Mouse (Mus musculus) ES-E14 (cell line): Measurements from ENCODE around the gene Dcaf5. TPM values are rescaled to one million over a fixed set of nuclear protein-coding genes. Genes with fewer than 3 reads are reported as not detected.

Source experiments
- DNase-seq: peaks from one replicate; pipeline ENCODE4 v3.0.0-alpha.2; 2013; ENCODE audit warnings: low read depth, low spot score
- H3K27ac ChIP-seq: 2 replicates; pipeline ENCODE4 v1.5.1; 2012; ENCODE audit warnings: low read depth, mild to moderate bottlenecking, low read length, moderate library complexity, mixed read lengths; ENCODE audit not compliant: poor library complexity, insufficient read depth, severe bottlenecking
- H3K36me3 ChIP-seq: 2 replicates; pipeline ENCODE4 v1.6.1; 2012; ENCODE audit warnings: mild to moderate bottlenecking, low read length, moderate library complexity, mixed read lengths; ENCODE audit not compliant: control insufficient read depth, poor library complexity, insufficient read depth, severe bottlenecking
- H3K4me1 ChIP-seq, 2 experiments: fragments of 150-350 bp in 1 of 2; sonication (generic) in 1 of 2; 2 replicates each; pipeline ENCODE4 v1.6.1; 2012; ENCODE audit warnings: low read length in 2 of 2, mild to moderate bottlenecking in 1 of 2, mixed read lengths in 1 of 2; ENCODE audit not compliant: control insufficient read depth in 2 of 2, insufficient read depth in 2 of 2, poor library complexity in 1 of 2
- H3K4me3 ChIP-seq, 2 experiments: fragments of 150-350 bp in 1 of 2; sonication (generic) in 1 of 2; 2 replicates each; pipeline ENCODE4 v1.5.1; 2012; ENCODE audit warnings: low read length in 2 of 2, low read depth in 1 of 2, mild to moderate bottlenecking in 1 of 2, mixed read lengths in 1 of 2; ENCODE audit not compliant: insufficient read depth in 1 of 2, poor library complexity in 1 of 2, severe bottlenecking in 1 of 2
- H3K9ac ChIP-seq: 2 replicates; pipeline ENCODE4 v1.6.1; 2012; ENCODE audit warnings: low read depth, mild to moderate bottlenecking, low read length, mixed read lengths; ENCODE audit not compliant: poor library complexity, insufficient read depth, severe bottlenecking
- H3K9me3 ChIP-seq: fragments of 150-350 bp; sonication (generic); 2 replicates; pipeline ENCODE4 v1.6.1; 2012; ENCODE audit warnings: low read depth, mild to moderate bottlenecking, low read length; ENCODE audit not compliant: control insufficient read depth, insufficient read depth
- CHD2 ChIP-seq: IDR thresholded peaks from 2 replicates; pipeline ENCODE4 v1.6.1; 2014; ENCODE audit warnings: mild to moderate bottlenecking, low read depth, low read length, inconsistent platforms
- HCFC1 ChIP-seq: IDR thresholded peaks from 2 replicates; pipeline ENCODE4 v1.6.1; 2012; ENCODE audit warnings: low read length, inconsistent platforms, borderline replicate concordance; ENCODE audit not compliant: insufficient read depth
- MAFK ChIP-seq: IDR thresholded peaks from 2 replicates; pipeline ENCODE4 v1.6.1; 2014; ENCODE audit warnings: mild to moderate bottlenecking, low read depth, low read length, inconsistent platforms; ENCODE audit not compliant: insufficient read depth
- ZC3H11A ChIP-seq: IDR thresholded peaks from 2 replicates; pipeline ENCODE4 v1.6.1; 2012; ENCODE audit warnings: low read depth, mild to moderate bottlenecking, inconsistent platforms, low read length, borderline replicate concordance
- ZNF384 ChIP-seq: IDR thresholded peaks from 2 replicates; pipeline ENCODE4 v1.6.1; 2012; ENCODE audit warnings: low read depth, low read length, inconsistent platforms
- in situ Hi-C, 2 experiments: fragments of 600-800 bp; cut with MboI; formaldehyde crosslinking; loops; one replicate each; pipeline ENCODE4 v1.15.1; 2025; ENCODE audit warnings: low sequenced_read_pairs in 2 of 2, inconsistent platforms in 1 of 2; ENCODE audit not compliant: unreplicated experiment in 2 of 2
- total RNA-seq: library from RNA; depleted of rRNA; stranded (reverse); fragments of 300-350 nt; gene quantifications from 2 replicates; pipeline ENCODE4 v1.2.3, GENCODE M21; 2012

Gene Dcaf5
- total RNA-seq, 1 experiment = 9.0 TPM

GRCm38 (mm10) chr12:80323371-80324050, 112.9 kb downstream of the Dcaf5 start:
- in situ Hi-C loops = no loop called here
- Histone ChIP-seq H3K9me3 (no peaks in the 10 kb centered on the region), H3K9ac (no peak overlapping the region), H3K27ac (no peak overlapping the region), H3K4me1 (peaks cover 2 to 8% of the 10 kb centered on the region in 2 experiments; a peak in 3 of 4 replicates), H3K36me3 (no peaks in the 10 kb centered on the region), H3K4me3 (no peak overlapping the region)
- TF ChIP-seq CHD2 (no peak), ZNF384 (no peak), MAFK (no peak), HCFC1 (no peak), ZC3H11A (peak; percentile 19; the same call in 1 of the 2 replicates)
- no peak for DNase-seq

GRCm38 (mm10) chr12:80322494-80322893, 113.9 kb downstream of the Dcaf5 start:
- in situ Hi-C loops = no loop called here
- H3K27ac ChIP-seq = no peak overlapping the region
- DNase-seq = no peak

GRCm38 (mm10) chr12:80319062-80319461, 117.3 kb downstream of the Dcaf5 start:
- no peaks in the 10 kb centered on the region for H3K36me3 ChIP-seq
- H3K27ac ChIP-seq = no peak overlapping the region
- in situ Hi-C loops = no loop called here
- TF ChIP-seq MAFK (no peak), HCFC1 (no peak), CHD2 (no peak), ZNF384 (no peak), ZC3H11A (no peak)
- no peak overlapping the region for H3K4me3 ChIP-seq
- peaks cover 2 to 3% of the 10 kb centered on the region in 2 experiments; a peak in 3 of 4 replicates for H3K4me1 ChIP-seq
- H3K9me3 ChIP-seq = no peaks in the 10 kb centered on the region
- H3K9ac ChIP-seq = no peak overlapping the region
- no peak for DNase-seq

More at GRCm38 (mm10) chr12:80322494-80322893, 113.9 kb downstream of the Dcaf5 start:
- no peak overlapping the region for H3K9ac ChIP-seq
- no peaks in the 10 kb centered on the region for H3K36me3 ChIP-seq
- H3K4me3 ChIP-seq = no peak overlapping the region
- H3K9me3 ChIP-seq = no peaks in the 10 kb centered on the region
- no peak for TF ChIP-seq ZC3H11A
- no peak for TF ChIP-seq MAFK
- TF ChIP-seq ZNF384 = no peak
- TF ChIP-seq HCFC1 = no peak
- TF ChIP-seq CHD2 = no peak
- peaks cover 2 to 8% of the 10 kb centered on the region in 2 experiments; a peak in 3 of 4 replicates for H3K4me1 ChIP-seq

GRCm38 (mm10) chr12:80315321-80315720, 121.1 kb downstream of the Dcaf5 start:
- peaks cover 0 to 5% of the 10 kb centered on the region in 2 experiments; a peak in 3 of 4 replicates for H3K4me1 ChIP-seq
- no peak overlapping the region for H3K27ac ChIP-seq
- H3K4me3 ChIP-seq = no peak overlapping the region
- H3K36me3 ChIP-seq = no peaks in the 10 kb centered on the region
- TF ChIP-seq CHD2 = no peak
- TF ChIP-seq HCFC1 = no peak
- no peak for TF ChIP-seq ZNF384
- TF ChIP-seq MAFK = no peak
- no peak for TF ChIP-seq ZC3H11A
- DNase-seq = no peak
- in situ Hi-C loops = no loop called here
- H3K9ac ChIP-seq = no peak overlapping the region
- no peaks in the 10 kb centered on the region for H3K9me3 ChIP-seq
